Mouse (Mus musculus): Measurements from ENCODE around the gene Hils1. TPM values are rescaled to one million over a fixed set of nuclear protein-coding genes. Genes with fewer than 3 reads are reported as not detected.

Hils1 gene
- polyA plus RNA-seq, 1 experiment from 2014 or later, result not detected

GRCm38 (mm10) chr11:94994208-94994814, 26.9 kb downstream of the Hils1 start:
- 0 out of 2 replicates have a peak overlapping the region, but pooled peaks have one; percentile 8 for H3K27ac ChIP-seq (ENCODE audit: low read length)
- H3K9me3 ChIP-seq (replicated peaks; ENCODE audit: control insufficient read depth, low read length), result no peaks in the 10 kb centered on the region
- H3K4me1 ChIP-seq (ENCODE audit: control insufficient read depth, insufficient read depth, low read length), result peaks cover 48% of the 10 kb centered on the region
- H3K27me3 ChIP-seq (ENCODE audit: control insufficient read depth, insufficient read depth, low read length), result no peaks in the 10 kb centered on the region
- 43% methylated on average over 10 of the region's 10 CpGs for WGBS
- H3K4me2 ChIP-seq (ENCODE audit: low read depth, low read length), result peak overlapping the region; percentile 97
- ATAC-seq (ENCODE audit: insufficient read depth, low FRiP score), result no peak
- H3K9ac ChIP-seq (ENCODE audit: low read length), result peak overlapping the region; percentile 95
- peak overlapping the region; percentile 85 for H3K4me3 ChIP-seq (replicated peaks; ENCODE audit: low read length)
- H3K36me3 ChIP-seq (ENCODE audit: control insufficient read depth, insufficient read depth, low read length), result peaks cover 4% of the 10 kb centered on the region; the same call in 1 of the 2 replicates

GRCm38 (mm10) chr11:94994947-94995772, 27.8 kb downstream of the Hils1 start:
- Histone ChIP-seq H3K27me3 (ENCODE audit: control insufficient read depth, insufficient read depth, low read length) (no peaks in the 10 kb centered on the region), H3K4me3 (replicated peaks; ENCODE audit: low read length) (peak overlapping the region; percentile 85), H3K4me2 (ENCODE audit: low read depth, low read length) (peak overlapping the region; percentile 97), H3K9ac (ENCODE audit: low read length) (peak overlapping the region; percentile 95), H3K36me3 (ENCODE audit: control insufficient read depth, insufficient read depth, low read length) (peaks cover 7% of the 10 kb centered on the region; the same call in 1 of the 2 replicates), H3K4me1 (ENCODE audit: control insufficient read depth, insufficient read depth, low read length) (peaks cover 44% of the 10 kb centered on the region), H3K9me3 (replicated peaks; ENCODE audit: control insufficient read depth, low read length) (no peaks in the 10 kb centered on the region), H3K27ac (ENCODE audit: low read length) (no peak overlapping the region)
- WGBS, result 78% methylated on average over 11 of the region's 11 CpGs
- no peak for ATAC-seq (ENCODE audit: insufficient read depth, low FRiP score)

- Histone ChIP-seq H3K9ac (ENCODE audit: low read length) (peak overlapping the region; percentile 8; the same call in 1 of the 2 replicates), H3K27ac (ENCODE audit: low read length) (no peak overlapping the region), H3K4me2 (ENCODE audit: low read depth, low read length) (no peak overlapping the region), H3K9me3 (replicated peaks; ENCODE audit: control insufficient read depth, low read length) (no peaks in the 10 kb centered on the region), H3K36me3 (ENCODE audit: control insufficient read depth, insufficient read depth, low read length) (peaks cover 7% of the 10 kb centered on the region; the same call in 1 of the 2 replicates), H3K4me3 (replicated peaks; ENCODE audit: low read length) (no peak overlapping the region), H3K4me1 (ENCODE audit: control insufficient read depth, insufficient read depth, low read length) (peaks cover 48% of the 10 kb centered on the region), H3K27me3 (ENCODE audit: control insufficient read depth, insufficient read depth, low read length) (no peaks in the 10 kb centered on the region)
- ATAC-seq (ENCODE audit: insufficient read depth, low FRiP score), result no peak
- 77% methylated on average over 8 of the region's 8 CpGs for WGBS
Measured at GRCm38 (mm10) chr11:94996101-94996500, 28.7 kb downstream of the Hils1 start.

GRCm38 (mm10) chr11:94996984-94997383, 29.6 kb downstream of the Hils1 start:
- Histone ChIP-seq H3K36me3 (ENCODE audit: control insufficient read depth, insufficient read depth, low read length) (peaks cover 10% of the 10 kb centered on the region), H3K9me3 (replicated peaks; ENCODE audit: control insufficient read depth, low read length) (no peaks in the 10 kb centered on the region), H3K9ac (ENCODE audit: low read length) (no peak overlapping the region), H3K4me3 (replicated peaks; ENCODE audit: low read length) (no peak overlapping the region), H3K4me1 (ENCODE audit: control insufficient read depth, insufficient read depth, low read length) (peaks cover 48% of the 10 kb centered on the region), H3K4me2 (ENCODE audit: low read depth, low read length) (no peak overlapping the region), H3K27me3 (ENCODE audit: control insufficient read depth, insufficient read depth, low read length) (no peaks in the 10 kb centered on the region), H3K27ac (ENCODE audit: low read length) (no peak overlapping the region)
- WGBS, result 91% methylated on average over 6 of the region's 6 CpGs
- no peak for ATAC-seq (ENCODE audit: insufficient read depth, low FRiP score)

- ATAC-seq (ENCODE audit: insufficient read depth, low FRiP score), result peak; percentile 42
- H3K9ac ChIP-seq (ENCODE audit: low read length), result no peak overlapping the region
- no peak overlapping the region for H3K4me3 ChIP-seq (replicated peaks; ENCODE audit: low read length)
- 43% methylated on average over 5 of the region's 5 CpGs for WGBS
- H3K4me1 ChIP-seq (ENCODE audit: control insufficient read depth, insufficient read depth, low read length), result peaks cover 45% of the 10 kb centered on the region
- H3K27me3 ChIP-seq (ENCODE audit: control insufficient read depth, insufficient read depth, low read length), result no peaks in the 10 kb centered on the region
- no peaks in the 10 kb centered on the region for H3K9me3 ChIP-seq (replicated peaks; ENCODE audit: control insufficient read depth, low read length)
- no peak overlapping the region for H3K27ac ChIP-seq (ENCODE audit: low read length)
- H3K4me2 ChIP-seq (ENCODE audit: low read depth, low read length), result no peak overlapping the region
- H3K36me3 ChIP-seq (ENCODE audit: control insufficient read depth, insufficient read depth, low read length), result peaks cover 14% of the 10 kb centered on the region
Measured at GRCm38 (mm10) chr11:94997596-94997995, 30.2 kb downstream of the Hils1 start.

- Histone ChIP-seq H3K27me3 (ENCODE audit: control insufficient read depth, insufficient read depth, low read length) (no peaks in the 10 kb centered on the region), H3K36me3 (ENCODE audit: control insufficient read depth, insufficient read depth, low read length) (peaks cover 18% of the 10 kb centered on the region), H3K27ac (ENCODE audit: low read length) (no peak overlapping the region), H3K4me1 (ENCODE audit: control insufficient read depth, insufficient read depth, low read length) (peaks cover 41% of the 10 kb centered on the region), H3K4me3 (replicated peaks; ENCODE audit: low read length) (no peak overlapping the region), H3K4me2 (ENCODE audit: low read depth, low read length) (no peak overlapping the region), H3K9ac (ENCODE audit: low read length) (no peak overlapping the region), H3K9me3 (replicated peaks; ENCODE audit: control insufficient read depth, low read length) (no peaks in the 10 kb centered on the region)
- ATAC-seq (ENCODE audit: insufficient read depth, low FRiP score), result no peak
- 72% methylated on average over 16 of the region's 16 CpGs for WGBS
Measured at GRCm38 (mm10) chr11:94998041-94998531, 30.7 kb downstream of the Hils1 start.

- WGBS, result 64% methylated on average over 8 of the region's 8 CpGs
- Histone ChIP-seq H3K4me2 (ENCODE audit: low read depth, low read length) (no peak overlapping the region), H3K4me3 (replicated peaks; ENCODE audit: low read length) (no peak overlapping the region), H3K9me3 (replicated peaks; ENCODE audit: control insufficient read depth, low read length) (no peaks in the 10 kb centered on the region), H3K27ac (ENCODE audit: low read length) (peak overlapping the region; percentile 4; the same call in 1 of the 2 replicates), H3K36me3 (ENCODE audit: control insufficient read depth, insufficient read depth, low read length) (peaks cover 22% of the 10 kb centered on the region), H3K4me1 (ENCODE audit: control insufficient read depth, insufficient read depth, low read length) (peaks cover 21% of the 10 kb centered on the region), H3K27me3 (ENCODE audit: control insufficient read depth, insufficient read depth, low read length) (no peaks in the 10 kb centered on the region), H3K9ac (ENCODE audit: low read length) (0 out of 2 replicates have a peak overlapping the region, but pooled peaks have one; percentile 1)
- ATAC-seq (ENCODE audit: insufficient read depth, low FRiP score), result no peak
Measured at GRCm38 (mm10) chr11:95000128-95000527, 32.7 kb downstream of the Hils1 start.

GRCm38 (mm10) chr11:95000548-95000947, 33.2 kb downstream of the Hils1 start:
- no peaks in the 10 kb centered on the region for H3K9me3 ChIP-seq (replicated peaks; ENCODE audit: control insufficient read depth, low read length)
- no peak overlapping the region for H3K4me2 ChIP-seq (ENCODE audit: low read depth, low read length)
- H3K36me3 ChIP-seq (ENCODE audit: control insufficient read depth, insufficient read depth, low read length), result peaks cover 26% of the 10 kb centered on the region
- 31% methylated on average over 4 of the region's 4 CpGs for WGBS
- H3K9ac ChIP-seq (ENCODE audit: low read length), result 0 out of 2 replicates have a peak overlapping the region, but pooled peaks have one; percentile 1
- ATAC-seq (ENCODE audit: insufficient read depth, low FRiP score), result no peak
- peaks cover 17% of the 10 kb centered on the region for H3K4me1 ChIP-seq (ENCODE audit: control insufficient read depth, insufficient read depth, low read length)
- H3K27ac ChIP-seq (ENCODE audit: low read length), result peak overlapping the region; percentile 4
- H3K27me3 ChIP-seq (ENCODE audit: control insufficient read depth, insufficient read depth, low read length), result no peaks in the 10 kb centered on the region
- no peak overlapping the region for H3K4me3 ChIP-seq (replicated peaks; ENCODE audit: low read length)

- Histone ChIP-seq H3K4me3 (replicated peaks; ENCODE audit: low read length) (no peak overlapping the region), H3K27me3 (ENCODE audit: control insufficient read depth, insufficient read depth, low read length) (no peaks in the 10 kb centered on the region), H3K4me1 (ENCODE audit: control insufficient read depth, insufficient read depth, low read length) (peaks cover 13% of the 10 kb centered on the region), H3K27ac (ENCODE audit: low read length) (peak overlapping the region; percentile 4), H3K9me3 (replicated peaks; ENCODE audit: control insufficient read depth, low read length) (no peaks in the 10 kb centered on the region), H3K4me2 (ENCODE audit: low read depth, low read length) (no peak overlapping the region), H3K9ac (ENCODE audit: low read length) (0 out of 2 replicates have a peak overlapping the region, but pooled peaks have one; percentile 1), H3K36me3 (ENCODE audit: control insufficient read depth, insufficient read depth, low read length) (peaks cover 29% of the 10 kb centered on the region)
- 2% methylated on average over 8 of the region's 8 CpGs for WGBS
- ATAC-seq (ENCODE audit: insufficient read depth, low FRiP score), result peak; percentile 41; the same call in 1 of the 2 replicates
Measured at GRCm38 (mm10) chr11:95001058-95001457, 33.7 kb downstream of the Hils1 start.
